Mouse (Mus musculus) embryonic facial prominence, embryonic 10.5 days (tissue): Measurements from ENCODE around the gene 2810004N23Rik. TPM values are rescaled to one million over a fixed set of nuclear protein-coding genes. Genes with fewer than 3 reads are reported as not detected.

Source experiments
- DNase-seq: peaks from one replicate; pipeline ENCODE4 v3.0.0-alpha.2; 2017; ENCODE audit warnings: low spot score
- H3K27ac ChIP-seq: fragments of 300-500 bp; sonication (generic); replicated peaks from 2 replicates; pipeline ENCODE4 v1.5.1; 2016; ENCODE audit warnings: mild to moderate bottlenecking
- H3K27me3 ChIP-seq: fragments of 300-500 bp; sonication (generic); replicated peaks from 2 replicates; pipeline ENCODE4 v1.6.1; 2016; ENCODE audit warnings: low read depth, mild to moderate bottlenecking; ENCODE audit not compliant: poor library complexity, severe bottlenecking
- H3K36me3 ChIP-seq: fragments of 300-500 bp; sonication (generic); replicated peaks from 2 replicates; pipeline ENCODE4 v1.6.1; 2016; ENCODE audit warnings: mild to moderate bottlenecking, moderate library complexity
- H3K4me1 ChIP-seq: fragments of 300-500 bp; sonication (generic); 2 replicates; pipeline ENCODE4 v1.6.1; 2016
- H3K4me3 ChIP-seq: fragments of 300-500 bp; sonication (generic); 2 replicates; pipeline ENCODE4 v1.5.1; 2016; ENCODE audit warnings: mild to moderate bottlenecking, moderate library complexity
- H3K9me3 ChIP-seq: fragments of 300-500 bp; sonication (generic); 2 replicates; pipeline ENCODE4 v1.6.1; 2016; ENCODE audit warnings: mild to moderate bottlenecking
- WGBS: fragments of 180-500 bp; shearing (Covaris S2); methylation state at CpG from one replicate; pipeline ENCODE4 v1.1.7; 2016; 5-methylcytosine and 5-hydroxymethylcytosine counted together
- polyA plus RNA-seq: library from polyadenylated mRNA; unstranded; fragments of >200 nt; fragmentation: Nextera tagmentation; extraction: Ambion mirVana; gene quantifications from 2 replicates; pipeline ENCODE4 v1.2.1, GENCODE M21; 2016

Gene 2810004N23Rik
- polyA plus RNA-seq, 1 experiment from 2014 or later, result 82.2 TPM

DNA sequence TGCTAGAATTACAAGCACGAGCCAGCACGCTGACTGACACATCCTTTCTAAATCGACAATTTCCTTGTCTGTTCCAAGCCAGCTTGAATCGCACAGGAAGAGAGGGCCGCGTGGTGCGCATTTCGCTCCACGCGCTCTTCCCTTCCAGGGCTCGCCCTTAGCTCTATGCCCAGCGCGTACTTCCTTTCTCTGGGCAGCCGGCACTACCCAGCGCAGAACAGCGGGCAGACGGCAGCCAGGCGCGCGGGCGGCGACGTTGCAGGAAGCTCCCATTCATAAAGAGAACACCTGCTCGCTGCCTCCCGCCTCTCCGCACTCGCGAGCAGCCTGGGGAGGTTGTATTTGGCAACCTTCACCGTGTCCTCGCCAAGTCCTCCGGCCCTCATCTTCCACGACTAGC is 70.7 kb downstream of the 2810004N23Rik start:
- 2% methylated on average over 32 of the region's 32 CpGs for WGBS
- peak overlapping the region; percentile 74 for H3K4me3 ChIP-seq
- H3K27ac ChIP-seq, result peak overlapping the region; percentile 59; the same call in 1 of the 2 replicates
- peaks cover 80% of the 10 kb centered on the region for H3K27me3 ChIP-seq
- no peaks in the 10 kb centered on the region for H3K36me3 ChIP-seq
- H3K4me1 ChIP-seq, result peaks cover 35% of the 10 kb centered on the region
- peak; percentile 43 for DNase-seq
- H3K9me3 ChIP-seq, result no peaks in the 10 kb centered on the region

DNA sequence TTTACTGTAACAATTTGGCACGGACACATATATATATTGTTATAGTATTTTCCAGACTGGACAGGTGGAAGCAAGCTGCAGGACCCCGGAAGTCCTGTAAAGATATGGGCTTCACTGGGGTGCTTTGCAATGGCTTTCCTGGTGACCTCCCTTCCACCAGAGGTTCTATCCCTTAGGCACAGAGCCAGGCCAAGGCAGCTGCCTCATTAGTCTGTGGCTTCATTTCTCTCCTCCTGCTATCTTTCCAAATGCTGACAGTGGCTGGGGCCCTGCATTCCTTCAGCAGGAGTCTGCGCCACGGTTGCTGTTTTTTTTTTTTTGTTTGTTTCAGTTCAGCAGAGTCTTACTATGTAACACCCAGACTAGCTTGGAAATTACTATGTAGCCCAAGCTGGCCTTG is 71.2 kb downstream of the 2810004N23Rik start:
- no peaks in the 10 kb centered on the region for H3K9me3 ChIP-seq
- H3K27ac ChIP-seq, result no peak overlapping the region
- DNase-seq, result no peak
- H3K4me3 ChIP-seq, result peak overlapping the region; percentile 74
- H3K36me3 ChIP-seq, result no peaks in the 10 kb centered on the region
- H3K27me3 ChIP-seq, result peaks cover 80% of the 10 kb centered on the region
- peaks cover 35% of the 10 kb centered on the region for H3K4me1 ChIP-seq
- 45% methylated on average over 4 of the region's 4 CpGs for WGBS

DNA sequence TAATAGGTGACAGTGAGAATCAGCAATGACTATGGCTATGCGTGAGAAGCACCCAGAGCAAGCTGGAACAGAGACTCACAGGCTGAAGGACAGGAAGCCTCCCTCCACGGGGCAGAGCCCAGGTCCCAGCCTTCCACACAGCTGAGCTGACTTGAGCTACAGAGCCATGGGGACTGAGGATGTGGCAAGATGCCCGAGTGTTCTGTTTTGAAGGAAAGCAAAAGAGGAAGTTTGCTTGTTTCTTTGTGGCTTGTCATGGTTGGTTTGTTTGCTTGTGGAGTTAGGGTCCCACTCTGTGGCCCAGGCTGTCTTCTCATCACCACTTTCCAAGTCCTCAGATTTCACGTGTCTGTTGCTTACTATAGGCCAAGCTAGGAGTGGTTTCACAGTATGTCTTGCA is 72.2 kb downstream of the 2810004N23Rik start:
- Histone ChIP-seq H3K4me1 (peaks cover 35% of the 10 kb centered on the region), H3K27ac (no peak overlapping the region), H3K4me3 (no peak overlapping the region), H3K9me3 (no peaks in the 10 kb centered on the region), H3K27me3 (peaks cover 79% of the 10 kb centered on the region), H3K36me3 (no peaks in the 10 kb centered on the region)
- DNase-seq, result no peak
- WGBS, result 76% methylated on average over 4 of the region's 4 CpGs

Other genes starting within 250 kb of the 2810004N23Rik start
- gene 2310022B05Rik, start 199.8 kb downstream of the 2810004N23Rik start, polyA plus RNA-seq, result 24.2 and 24.4 TPM in 2 replicates
- gene Ttc13, start 141.1 kb downstream of the 2810004N23Rik start, polyA plus RNA-seq, result 47.0 and 48.7 TPM in 2 replicates
- 31.5 and 33.5 TPM in 2 replicates for gene Arv1, start 141.0 kb downstream of the 2810004N23Rik start, polyA plus RNA-seq
- 6.5 and 7.6 TPM in 2 replicates for gene Fam89a, start 111.3 kb downstream of the 2810004N23Rik start, polyA plus RNA-seq
- gene Trim67, start 70.0 kb downstream of the 2810004N23Rik start, polyA plus RNA-seq, result 0.36 and 0.51 TPM in 2 replicates
- gene Gnpat, start 87 bp downstream of the 2810004N23Rik start, polyA plus RNA-seq, result 138 and 149 TPM in 2 replicates
- gene Exoc8, start 34.6 kb upstream of the 2810004N23Rik start, polyA plus RNA-seq, result 8.5 and 8.7 TPM in 2 replicates
- 9.5 and 10.3 TPM in 2 replicates for gene Sprtn, start 34.8 kb upstream of the 2810004N23Rik start, polyA plus RNA-seq
- 10.2 and 10.9 TPM in 2 replicates for gene Egln1, start 86.2 kb upstream of the 2810004N23Rik start, polyA plus RNA-seq
- 128 and 133 TPM in 2 replicates for gene Tsnax, start 149.9 kb upstream of the 2810004N23Rik start, polyA plus RNA-seq
- 1.7 and 2.3 TPM in 2 replicates for gene Disc1, start 191.1 kb upstream of the 2810004N23Rik start, polyA plus RNA-seq